ENCODE assay signal across 10 mouse cellular contexts in genomic region chrX:163722785-163723577, GRCm38 (mm10). TPM values are rescaled to one million over a fixed set of nuclear protein-coding genes. Genes with fewer than 3 reads are reported as not detected.
DNase-seq lines count a peak whose midpoint lies in the region; ATAC-seq lines count a peak whose summit lies in the region.
"Had no signal": no experiment of that assay in that cellular context is flagged by ENCODE, and none has a peak within 500 bp of the region (broad histone marks: within the 10 kb centered on the region; RNA-seq: fewer than 3 reads in every experiment).

No protein-coding gene starts in this region.

- H3K4me2 ChIP-seq in forebrain, embryonic 12.5 days: peak overlapping the region; percentile 15
- H3K4me2 ChIP-seq in limb, embryonic 12.5 days: no peak overlapping the region
- peak overlapping the region; percentile 9; the same call in 1 of the 2 replicates for H3K4me2 ChIP-seq in neural tube, embryonic 14.5 days (ENCODE audit: low read depth, low read length)
- H3K4me2 ChIP-seq in kidney, embryonic 16.5 days (replicated peaks; ENCODE audit: low read depth, low read length): no peak overlapping the region; the same call in 1 of the 2 replicates
- H3K4me2 ChIP-seq: lung, embryonic 15.5 days had no signal

- peaks cover 2% of the 10 kb centered on the region; the same call in 1 of the 2 replicates for H3K4me1 ChIP-seq in forebrain, embryonic 12.5 days
- no peaks in the 10 kb centered on the region; the same call in 1 of the 2 replicates for H3K4me1 ChIP-seq in limb, embryonic 12.5 days (replicated peaks)
- H3K4me1 ChIP-seq in neural tube, embryonic 14.5 days (ENCODE audit: control insufficient read depth, insufficient read depth, low read length): no peaks in the 10 kb centered on the region
- no peaks in the 10 kb centered on the region for H3K4me1 ChIP-seq in kidney, embryonic 16.5 days (ENCODE audit: insufficient read depth, low read length)
- H3K4me1 ChIP-seq: lung, embryonic 15.5 days had no signal

- 0 out of 2 replicates have a peak overlapping the region, but pooled peaks have one; percentile 25 for H3K27ac ChIP-seq in forebrain, embryonic 12.5 days
- peak overlapping the region; percentile 17; the same call in 1 of the 2 replicates for H3K27ac ChIP-seq in limb, embryonic 12.5 days
- no peak overlapping the region for H3K27ac ChIP-seq in neural tube, embryonic 14.5 days (ENCODE audit: low read depth, low read length)
- no peak overlapping the region for H3K27ac ChIP-seq in kidney, embryonic 16.5 days (ENCODE audit: low read length)
- H3K27ac ChIP-seq: lung, embryonic 15.5 days had no signal

- H3K27me3 ChIP-seq in forebrain, embryonic 12.5 days: peaks cover 9% of the 10 kb centered on the region
- H3K27me3 ChIP-seq in limb, embryonic 12.5 days: peaks cover 30% of the 10 kb centered on the region
- H3K27me3 ChIP-seq in neural tube, embryonic 14.5 days (ENCODE audit: control insufficient read depth, insufficient read depth, low read length): no peaks in the 10 kb centered on the region
- peaks cover 8% of the 10 kb centered on the region; the same call in 1 of the 2 replicates for H3K27me3 ChIP-seq in kidney, embryonic 16.5 days (ENCODE audit: insufficient read depth, low read length)
- H3K27me3 ChIP-seq: lung, embryonic 15.5 days had no signal

- 31% methylated on average over 12 of the region's 12 CpGs for WGBS in forebrain, embryonic 12.5 days
- WGBS in limb, embryonic 12.5 days: 40% methylated on average over 12 of the region's 12 CpGs
- WGBS in neural tube, embryonic 14.5 days: 31% methylated on average over 12 of the region's 12 CpGs
- WGBS in kidney, embryonic 16.5 days: 55% methylated on average over 12 of the region's 12 CpGs

- no peaks in the 10 kb centered on the region for H3K9me3 ChIP-seq in forebrain, embryonic 12.5 days
- H3K9me3 ChIP-seq in limb, embryonic 12.5 days: no peaks in the 10 kb centered on the region
- H3K9me3 ChIP-seq in neural tube, embryonic 14.5 days (ENCODE audit: control insufficient read depth, low read length): no peaks in the 10 kb centered on the region
- no peaks in the 10 kb centered on the region for H3K9me3 ChIP-seq in kidney, embryonic 16.5 days (ENCODE audit: low read length)
- H3K9me3 ChIP-seq: lung, embryonic 15.5 days had no signal

- peak; percentile 67 for ATAC-seq in forebrain, embryonic 12.5 days (ENCODE audit: low FRiP score)
- ATAC-seq in limb, embryonic 12.5 days (ENCODE audit: insufficient number of reproducible peaks, insufficient read depth, low FRiP score, low TSS enrichment, low read depth): no peak
- ATAC-seq in neural tube, embryonic 14.5 days (ENCODE audit: low read depth): peak; percentile 51; the same call in 1 of the 2 replicates
- no peak for ATAC-seq in kidney, embryonic 16.5 days (ENCODE audit: low FRiP score, low TSS enrichment)

- no peaks in the 10 kb centered on the region for H3K36me3 ChIP-seq in forebrain, embryonic 12.5 days (replicated peaks)
- H3K36me3 ChIP-seq in limb, embryonic 12.5 days: no peaks in the 10 kb centered on the region
- H3K36me3 ChIP-seq in neural tube, embryonic 14.5 days (ENCODE audit: control insufficient read depth, insufficient read depth, low read length): no peaks in the 10 kb centered on the region
- H3K36me3 ChIP-seq in kidney, embryonic 16.5 days (ENCODE audit: insufficient read depth, low read length): no peaks in the 10 kb centered on the region
- H3K36me3 ChIP-seq: lung, embryonic 15.5 days had no signal

- H3K4me3 ChIP-seq in forebrain, embryonic 12.5 days (replicated peaks): no peak overlapping the region
- no peak overlapping the region for H3K4me3 ChIP-seq in limb, embryonic 12.5 days (replicated peaks)
- no peak overlapping the region for H3K4me3 ChIP-seq in neural tube, embryonic 14.5 days (ENCODE audit: low read depth, low read length)
- H3K4me3 ChIP-seq in kidney, embryonic 16.5 days (ENCODE audit: low read length): no peak overlapping the region
- H3K4me3 ChIP-seq: lung, embryonic 15.5 days had no signal

- no peak overlapping the region for H3K9ac ChIP-seq in forebrain, embryonic 12.5 days
- no peak overlapping the region for H3K9ac ChIP-seq in limb, embryonic 12.5 days (replicated peaks)
- no peak overlapping the region for H3K9ac ChIP-seq in neural tube, embryonic 14.5 days (replicated peaks; ENCODE audit: low read depth, low read length)
- H3K9ac ChIP-seq in kidney, embryonic 16.5 days (replicated peaks; ENCODE audit: low read length): no peak overlapping the region
- H3K9ac ChIP-seq: lung, embryonic 15.5 days had no signal

- DNase-seq in embryo, embryonic 11 days: peak; percentile 7
- no peak for DNase-seq in cerebellum, postnatal 36 days
- DNase-seq in layer of hippocampus, adult 9-10 months (ENCODE audit: low spot score): no peak
- DNase-seq: cerebellum, adult 11-12 months; kidney, postnatal 36 days had no signal

RNA-seq across cellular contexts. Expression of gene Rnf138rt1, which starts 38.1 kb away (rescaled TPM):
- 0.55 and 0.89 TPM in 2 replicates for polyA plus RNA-seq in forebrain, embryonic 12.5 days (2016; fragmentation: Nextera tagmentation; extraction: Ambion mirVana)
- 0.29 and 0.41 TPM in 2 replicates for polyA plus RNA-seq in limb, embryonic 12.5 days (2016; fragmentation: Nextera tagmentation; extraction: Ambion mirVana)
- polyA plus RNA-seq in neural tube, embryonic 14.5 days (2014; fragmentation: Nextera tagmentation; extraction: Ambion mirVana): 3.6 and 6.2 TPM in 2 replicates
- polyA plus RNA-seq in kidney, embryonic 16.5 days (2015; fragmentation: Nextera tagmentation; extraction: Ambion mirVana): not detected in 2 replicates
- polyA plus RNA-seq: lung, embryonic 15.5 days had no signal

Comparison
In these comparisons a context has a peak if more than half of its experiments do, and no peak if none do; other contexts are left out.
1. ATAC-seq: peak in forebrain, embryonic 12.5 days (single experiment) and neural tube, embryonic 14.5 days (single experiment); none in limb, embryonic 12.5 days (single experiment) and kidney, embryonic 16.5 days (single experiment).
2. H3K27ac ChIP-seq: peak in forebrain, embryonic 12.5 days (single experiment) and limb, embryonic 12.5 days (single experiment); none in neural tube, embryonic 14.5 days (single experiment) and kidney, embryonic 16.5 days (single experiment).
3. H3K4me2 ChIP-seq: peak in forebrain, embryonic 12.5 days (single experiment) and neural tube, embryonic 14.5 days (single experiment); none in limb, embryonic 12.5 days (single experiment) and kidney, embryonic 16.5 days (single experiment).